Mouse (Mus musculus) yolk sac, embryonic 10.5 days (tissue): ENCODE results near the gene Paics.
A peak's percentile ranks its signal among the peaks of the same experiment; 100 is the strongest.
"Not testable (repeated sequence)": the region's sequence is repeated elsewhere in the genome, so short reads cannot be mapped to it uniquely, and the experiment has no call there.

Experiments
- DNase-seq: peaks from one replicate; pipeline ENCODE4 v3.0.0-alpha.2; 2017; ENCODE audit warnings: low spot score

Gene Paics

GRCm38 (mm10) chr5:76951106-76952027 is at the start of gene Paics, which contains the start of gene Ppat:
Gene Paics, plus strand, starts transcription at chr5:76951307.
Gene Ppat, minus strand, starts transcription at chr5:76951578.
- DNase-seq, result peak; percentile 100

- no peak for DNase-seq
These were observed 49.0 kb upstream of the Paics start for GRCm38 (mm10) chr5:76902131-76902530.

- no peak for DNase-seq
These were observed 46.2 kb upstream of the Paics start for GRCm38 (mm10) chr5:76904713-76905404.

- DNase-seq, result peak; percentile 96
These were observed 45.5 kb upstream of the Paics start, which contains the start of gene Aasdh for GRCm38 (mm10) chr5:76905405-76906154. Gene Aasdh, minus strand, starts transcription at chr5:76905514.

GRCm38 (mm10) chr5:76906155-76906499 is 45.0 kb upstream of the Paics start:
- DNase-seq, result peak; percentile 28

GRCm38 (mm10) chr5:76910807-76911206 is 40.3 kb upstream of the Paics start:
- DNase-seq, result no peak

GRCm38 (mm10) chr5:76912522-76912921 is 38.6 kb upstream of the Paics start:
- not testable (repeated sequence) for DNase-seq

- DNase-seq, result no peak
These were observed 28.3 kb upstream of the Paics start for GRCm38 (mm10) chr5:76922833-76923232.

- DNase-seq, result no peak
These were observed 27.7 kb upstream of the Paics start for GRCm38 (mm10) chr5:76923428-76923827.

- no peak for DNase-seq
These were observed 26.8 kb upstream of the Paics start for GRCm38 (mm10) chr5:76924296-76924695.

- DNase-seq, result no peak
These were observed 22.8 kb upstream of the Paics start for GRCm38 (mm10) chr5:76928124-76928832.

GRCm38 (mm10) chr5:76929180-76929877 is 21.8 kb upstream of the Paics start:
- peak; percentile 58 for DNase-seq

- no peak for DNase-seq
These were observed 11.4 kb upstream of the Paics start for GRCm38 (mm10) chr5:76939717-76940116.

- DNase-seq, result no peak
These were observed 9.1 kb upstream of the Paics start for GRCm38 (mm10) chr5:76941975-76942374.

GRCm38 (mm10) chr5:76942505-76942904 is 8.6 kb upstream of the Paics start:
- DNase-seq, result peak; percentile 32

GRCm38 (mm10) chr5:76944965-76945677 is 6.0 kb upstream of the Paics start:
- no peak for DNase-seq

GRCm38 (mm10) chr5:76945678-76946033 is 5.5 kb upstream of the Paics start:
- DNase-seq, result no peak

GRCm38 (mm10) chr5:76947142-76947541 is 4.0 kb upstream of the Paics start:
- DNase-seq, result no peak

GRCm38 (mm10) chr5:76947758-76948157 is 3.3 kb upstream of the Paics start:
- DNase-seq, result no peak

- no peak for DNase-seq
These were observed 583 bp upstream of the Paics start for GRCm38 (mm10) chr5:76950343-76951105.
